Mouse (Mus musculus): ENCODE results near the gene Olfr70. TPM values are rescaled to one million over a fixed set of nuclear protein-coding genes. Genes with fewer than 3 reads are reported as not detected.

Gene Olfr70
- polyA plus RNA-seq, 1 experiment, result not detected

GRCm38 (mm10) chr4:43694439-43695248 is 6.0 kb downstream of the Olfr70 start:
- TF ChIP-seq CTCF (IDR thresholded peaks at IDR 0.05; ENCODE audit: extremely low read depth, insufficient read depth, low read length) (no peak), POLR2A (IDR thresholded peaks at IDR 0.05; ENCODE audit: extremely low read depth, insufficient read depth, low read length) (no peak)
- Histone ChIP-seq H3K4me3 (ENCODE audit: insufficient read depth, low read length) (no peak overlapping the region), H3K27ac (ENCODE audit: insufficient read depth, low read length) (no peak overlapping the region), H3K4me1 (ENCODE audit: control insufficient read depth, insufficient read depth, low read length) (0 out of 2 replicates have a peak, but pooled peaks cover 2% of the 10 kb centered on the region)

GRCm38 (mm10) chr4:43693806-43694241 is 6.8 kb downstream of the Olfr70 start:
- TF ChIP-seq CTCF (IDR thresholded peaks at IDR 0.05; ENCODE audit: extremely low read depth, insufficient read depth, low read length) (no peak), POLR2A (IDR thresholded peaks at IDR 0.05; ENCODE audit: extremely low read depth, insufficient read depth, low read length) (no peak)
- H3K27ac ChIP-seq (ENCODE audit: insufficient read depth, low read length), result no peak overlapping the region
- no peak overlapping the region for H3K4me3 ChIP-seq (ENCODE audit: insufficient read depth, low read length)
- 0 out of 2 replicates have a peak, but pooled peaks cover 2% of the 10 kb centered on the region for H3K4me1 ChIP-seq (ENCODE audit: control insufficient read depth, insufficient read depth, low read length)

GRCm38 (mm10) chr4:43691026-43691425 is 9.6 kb downstream of the Olfr70 start:
- Histone ChIP-seq H3K27ac (ENCODE audit: insufficient read depth, low read length) (no peak overlapping the region), H3K4me3 (ENCODE audit: insufficient read depth, low read length) (no peak overlapping the region), H3K4me1 (ENCODE audit: control insufficient read depth, insufficient read depth, low read length) (0 out of 2 replicates have a peak, but pooled peaks cover 2% of the 10 kb centered on the region)
- TF ChIP-seq POLR2A (IDR thresholded peaks at IDR 0.05; ENCODE audit: extremely low read depth, insufficient read depth, low read length), result no peak

GRCm38 (mm10) chr4:43690021-43690420 is 10.6 kb downstream of the Olfr70 start:
- TF ChIP-seq POLR2A (IDR thresholded peaks at IDR 0.05; ENCODE audit: extremely low read depth, insufficient read depth, low read length) (no peak), CTCF (IDR thresholded peaks at IDR 0.05; ENCODE audit: extremely low read depth, insufficient read depth, low read length) (no peak)
- no peak overlapping the region for H3K27ac ChIP-seq (ENCODE audit: insufficient read depth, low read length)
- H3K4me3 ChIP-seq (ENCODE audit: insufficient read depth, low read length), result no peak overlapping the region
- 0 out of 2 replicates have a peak, but pooled peaks cover 2% of the 10 kb centered on the region for H3K4me1 ChIP-seq (ENCODE audit: control insufficient read depth, insufficient read depth, low read length)

GRCm38 (mm10) chr4:43679416-43680043 is 21.1 kb downstream of the Olfr70 start:
- no peaks in the 10 kb centered on the region for H3K4me1 ChIP-seq (ENCODE audit: control insufficient read depth, insufficient read depth, low read length)
- no peak overlapping the region for H3K27ac ChIP-seq (ENCODE audit: insufficient read depth, low read length)
- H3K4me3 ChIP-seq (ENCODE audit: insufficient read depth, low read length), result no peak overlapping the region
- TF ChIP-seq POLR2A (IDR thresholded peaks at IDR 0.05; ENCODE audit: extremely low read depth, insufficient read depth, low read length), result no peak
- TF ChIP-seq CTCF (IDR thresholded peaks at IDR 0.05; ENCODE audit: extremely low read depth, insufficient read depth, low read length), result no peak

GRCm38 (mm10) chr4:43678541-43678940 is 22.1 kb downstream of the Olfr70 start:
- Histone ChIP-seq H3K4me3 (ENCODE audit: insufficient read depth, low read length) (no peak overlapping the region), H3K4me1 (ENCODE audit: control insufficient read depth, insufficient read depth, low read length) (no peaks in the 10 kb centered on the region), H3K27ac (ENCODE audit: insufficient read depth, low read length) (no peak overlapping the region)
- TF ChIP-seq CTCF (IDR thresholded peaks at IDR 0.05; ENCODE audit: extremely low read depth, insufficient read depth, low read length), result no peak
- no peak for TF ChIP-seq POLR2A (IDR thresholded peaks at IDR 0.05; ENCODE audit: extremely low read depth, insufficient read depth, low read length)

- no peak for TF ChIP-seq POLR2A (IDR thresholded peaks at IDR 0.05; ENCODE audit: extremely low read depth, insufficient read depth, low read length)
- TF ChIP-seq CTCF (IDR thresholded peaks at IDR 0.05; ENCODE audit: extremely low read depth, insufficient read depth, low read length), result no peak
- H3K4me1 ChIP-seq (ENCODE audit: control insufficient read depth, insufficient read depth, low read length), result peaks cover 6% of the 10 kb centered on the region
- no peak overlapping the region for H3K4me3 ChIP-seq (ENCODE audit: insufficient read depth, low read length)
- H3K27ac ChIP-seq (ENCODE audit: insufficient read depth, low read length), result no peak overlapping the region
Observed at GRCm38 (mm10) chr4:43675608-43676007, 25.0 kb downstream of the Olfr70 start.

GRCm38 (mm10) chr4:43674974-43675373 is 25.6 kb downstream of the Olfr70 start:
- Histone ChIP-seq H3K4me1 (ENCODE audit: control insufficient read depth, insufficient read depth, low read length) (peaks cover 6% of the 10 kb centered on the region), H3K27ac (ENCODE audit: insufficient read depth, low read length) (no peak overlapping the region), H3K4me3 (ENCODE audit: insufficient read depth, low read length) (no peak overlapping the region)
- TF ChIP-seq POLR2A (IDR thresholded peaks at IDR 0.05; ENCODE audit: extremely low read depth, insufficient read depth, low read length) (no peak), CTCF (IDR thresholded peaks at IDR 0.05; ENCODE audit: extremely low read depth, insufficient read depth, low read length) (no peak)

- H3K4me3 ChIP-seq (ENCODE audit: insufficient read depth, low read length), result no peak overlapping the region
- TF ChIP-seq POLR2A (IDR thresholded peaks at IDR 0.05; ENCODE audit: extremely low read depth, insufficient read depth, low read length) (no peak), CTCF (IDR thresholded peaks at IDR 0.05; ENCODE audit: extremely low read depth, insufficient read depth, low read length) (no peak)
- H3K4me1 ChIP-seq (ENCODE audit: control insufficient read depth, insufficient read depth, low read length), result peaks cover 6% of the 10 kb centered on the region
- H3K27ac ChIP-seq (ENCODE audit: insufficient read depth, low read length), result no peak overlapping the region
Observed at GRCm38 (mm10) chr4:43673703-43674102, 26.9 kb downstream of the Olfr70 start.

- no peak for TF ChIP-seq POLR2A (IDR thresholded peaks at IDR 0.05; ENCODE audit: extremely low read depth, insufficient read depth, low read length)
- TF ChIP-seq CTCF (IDR thresholded peaks at IDR 0.05; ENCODE audit: extremely low read depth, insufficient read depth, low read length), result peak; percentile 78
- Histone ChIP-seq H3K4me1 (ENCODE audit: control insufficient read depth, insufficient read depth, low read length) (peaks cover 6% of the 10 kb centered on the region), H3K4me3 (ENCODE audit: insufficient read depth, low read length) (no peak overlapping the region), H3K27ac (ENCODE audit: insufficient read depth, low read length) (no peak overlapping the region)
Observed at GRCm38 (mm10) chr4:43672070-43672469, 28.5 kb downstream of the Olfr70 start.

Measured in cortical plate, adult 2 months (tissue).